Mouse (Mus musculus): Measurements from ENCODE around the gene 2310011J03Rik. TPM values are rescaled to one million over a fixed set of nuclear protein-coding genes. Genes with fewer than 3 reads are reported as not detected.

The 2310011J03Rik gene
- total RNA-seq, 2 experiments from 2014 or later = 13.6 to 14.2 TPM

- no peak for DNase-seq
- intact Hi-C loops (cut with DNase I) = no loop called here
Measured at GRCm38 (mm10) chr10:80270099-80270498, 50.2 kb downstream of the 2310011J03Rik start.

Small RNA genes within 50 kb of the gene (microRNA-seq; reads per million reads assigned to microRNA genes)
- gene Mir6911 = 1.8 reads per million

Other genes starting within 250 kb of the 2310011J03Rik start
- 10 to 100 TPM; 28.8 to 30.8 TPM for gene Sbno2, start 215.0 kb downstream of the 2310011J03Rik start, total RNA-seq (2021)
- 100 to 1,000 TPM; 100 to 111 TPM for gene Stk11, start 204.7 kb downstream of the 2310011J03Rik start, total RNA-seq (2021)
- 100 to 1,000 TPM; 247 to 270 TPM for gene Atp5d, start 181.9 kb downstream of the 2310011J03Rik start, total RNA-seq (2021)
- gene Cbarp, start 179.7 kb downstream of the 2310011J03Rik start, total RNA-seq (2021) = 100 to 1,000 TPM; 299 to 316 TPM
- gene Midn, start 172.3 kb downstream of the 2310011J03Rik start, total RNA-seq (2021) = 100 to 1,000 TPM; 158 to 163 TPM
- gene Cirbp, start 154.6 kb downstream of the 2310011J03Rik start, total RNA-seq (2021) = 100 to 1,000 TPM; 211 to 228 TPM
- gene 1600002K03Rik, start 147.6 kb downstream of the 2310011J03Rik start, total RNA-seq (2021) = 1 to 10 TPM; 6.0 to 6.1 TPM
- gene Efna2, start 141.1 kb downstream of the 2310011J03Rik start, total RNA-seq (2021) = 10 to 100 TPM; 25.5 to 28.6 TPM
- 10 to 100 TPM; 53.9 to 55.2 TPM for gene Mum1, start 94.1 kb downstream of the 2310011J03Rik start, total RNA-seq (2021)
- gene Ndufs7, start 71.4 kb downstream of the 2310011J03Rik start, total RNA-seq (2021) = 100 to 1,000 TPM; 124 to 125 TPM
- 10 to 100 TPM; 21.9 to 23.0 TPM for gene Gamt, start 59.5 kb downstream of the 2310011J03Rik start, total RNA-seq (2021)
- 100 to 1,000 TPM; 136 to 145 TPM for gene Dazap1, start 59.1 kb downstream of the 2310011J03Rik start, total RNA-seq (2021)
- gene Rps15, start 28.1 kb downstream of the 2310011J03Rik start, total RNA-seq (2021) = 100 to 1,000 TPM; 873 to 899 TPM
- 100 to 1,000 TPM; 398 to 400 TPM for gene Apc2, start 24.6 kb downstream of the 2310011J03Rik start, total RNA-seq (2021)
- gene Pcsk4, start 9.0 kb upstream of the 2310011J03Rik start, total RNA-seq (2021) = 10 to 100 TPM in 1 of 2 experiments, 1 to 10 TPM in 1; 8.1 to 10.5 TPM
- gene Reep6, start 9.4 kb upstream of the 2310011J03Rik start, total RNA-seq (2021) = 10 to 100 TPM; 13.3 to 14.8 TPM
- under 1 TPM; 0.56 to 0.72 TPM for gene Adamtsl5, start 27.9 kb upstream of the 2310011J03Rik start, total RNA-seq (2021)
- 1 to 10 TPM; 4.2 to 6.1 TPM for gene Plk5, start 35.9 kb upstream of the 2310011J03Rik start, total RNA-seq (2021)
- gene Mex3d, start 67.1 kb upstream of the 2310011J03Rik start, total RNA-seq (2021) = 10 to 100 TPM; 75.5 to 80.1 TPM
- gene Mbd3, start 79.0 kb upstream of the 2310011J03Rik start, total RNA-seq (2021) = 100 to 1,000 TPM; 138 to 147 TPM
- 100 to 1,000 TPM; 282 to 286 TPM for gene Uqcr11, start 86.3 kb upstream of the 2310011J03Rik start, total RNA-seq (2021)
- gene Tcf3, start 113.1 kb upstream of the 2310011J03Rik start, total RNA-seq (2021) = 10 to 100 TPM; 51.9 to 53.7 TPM
- gene Onecut3, start 174.3 kb upstream of the 2310011J03Rik start, total RNA-seq (2021) = under 1 TPM in 1 of 2 experiments, not detected in 1; 0.24 TPM
- gene Atp8b3, start 218.6 kb upstream of the 2310011J03Rik start, total RNA-seq (2021) = under 1 TPM; 0.14 to 0.20 TPM
- 10 to 100 TPM; 65.2 to 67.5 TPM for gene Rexo1, start 241.0 kb upstream of the 2310011J03Rik start, total RNA-seq (2021)